ENCODE assay signal across 27 mouse cellular contexts in the genomic region with DNA sequence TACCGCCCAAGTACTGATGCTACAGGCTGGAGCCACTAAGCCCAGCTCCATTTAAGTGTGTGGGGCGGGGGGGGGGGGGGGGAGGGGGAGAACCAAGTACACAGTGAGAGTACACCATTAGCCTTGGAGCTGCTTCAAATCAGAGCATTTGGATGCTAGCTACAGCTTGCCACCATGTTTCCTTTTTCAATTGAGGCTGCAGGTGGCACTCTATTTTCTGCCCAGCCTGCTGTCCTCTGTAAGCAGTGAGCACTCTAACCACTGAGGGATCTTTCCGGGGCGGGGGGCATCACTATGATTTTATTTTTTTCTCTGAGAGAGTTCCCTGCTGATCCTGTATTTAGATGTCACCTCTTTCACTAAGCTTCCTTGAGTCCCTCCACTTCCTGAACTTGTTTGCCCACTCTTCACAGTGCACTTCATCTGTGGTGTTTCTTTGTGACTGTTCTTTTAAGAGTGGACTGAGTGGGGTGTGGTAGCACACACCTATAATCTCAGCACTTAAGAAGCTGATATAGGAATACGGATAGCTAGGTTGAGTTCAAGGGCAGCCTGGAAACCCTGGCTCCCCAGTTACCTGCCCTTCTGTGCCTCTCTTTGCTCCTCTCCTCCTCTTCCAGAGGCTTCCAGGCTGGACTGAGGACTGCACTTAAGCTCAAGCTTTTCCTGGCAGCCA. TPM values are rescaled to one million over a fixed set of nuclear protein-coding genes. Genes with fewer than 3 reads are reported as not detected.
"Had no signal": no experiment of that assay in that cellular context is flagged by ENCODE, and none has a peak within 500 bp of the region (broad histone marks: within the 10 kb centered on the region; RNA-seq: fewer than 3 reads in every experiment).

No protein-coding gene starts in this region.

- H3K4me3 ChIP-seq: limb, embryonic 10.5 days; limb, embryonic 13.5 days; liver, embryonic 12.5 days; liver, embryonic 15.5 days; megakaryocyte, embryonic 14.5 days; midbrain, embryonic 10.5 days; midbrain, embryonic 13.5 days; myocyte had no signal

- H3K9ac ChIP-seq: limb, embryonic 13.5 days; liver, embryonic 12.5 days; liver, embryonic 15.5 days; midbrain, embryonic 13.5 days had no signal

- DNase-seq: kidney, adult 18-20 months; kidney, adult 9 months; kidney, postnatal 14 days; kidney, postnatal 4 days; layer of hippocampus, adult 9-11 months; layer of hippocampus, postnatal 36 days; liver; lung, adult 18-20 months; lung, postnatal 10 days; retina, postnatal 1 day; right cerebral cortex, postnatal 25 days; spleen, adult 18-20 months; thymus, adult 2 months; thymus, postnatal 14 days; thymus, postnatal 4 days had no signal

- H3K27ac ChIP-seq: limb, embryonic 10.5 days; limb, embryonic 13.5 days; liver, embryonic 12.5 days; liver, embryonic 15.5 days; midbrain, embryonic 10.5 days; midbrain, embryonic 13.5 days had no signal

- H3K4me2 ChIP-seq: limb, embryonic 13.5 days; liver, embryonic 12.5 days; liver, embryonic 15.5 days; midbrain, embryonic 13.5 days had no signal

- H3K36me3 ChIP-seq: limb, embryonic 10.5 days; limb, embryonic 13.5 days; liver, embryonic 12.5 days; liver, embryonic 15.5 days; midbrain, embryonic 10.5 days had no signal

- H3K4me1 ChIP-seq: limb, embryonic 10.5 days; limb, embryonic 13.5 days had no signal

- ATAC-seq: inflammation-experienced regulatory T-cells, adult 6 months; intestine, embryonic 16.5 days; liver, embryonic 12.5 days; midbrain, embryonic 13.5 days; midbrain, embryonic 16.5 days had no signal

- H3K27me3 ChIP-seq: midbrain, embryonic 13.5 days had no signal

- H3K9me3 ChIP-seq: limb, embryonic 10.5 days; liver, embryonic 12.5 days; liver, embryonic 15.5 days; megakaryocyte, embryonic 14.5 days; midbrain, embryonic 10.5 days; midbrain, embryonic 13.5 days had no signal

RNA-seq across cellular contexts. Expression of gene C1qtnf4, which starts 7.9 kb away (rescaled TPM):
- total RNA-seq: monocyte, adult 5-6 weeks had no signal
